Mouse (Mus musculus) ovary, postnatal 10 days (tissue): ENCODE measurements at regions not wholly inside any gene's neighbourhood (a gene's known extent, or its start where the extent isn't known, plus 50 kb on each side); places are given as distances from the start of the nearest gene placed in this dataset.

ENCODE experiments used
- DNase-seq: peaks from one replicate; pipeline ENCODE4 v3.0.0; 2022; ENCODE audit warnings: low spot score

DNA sequence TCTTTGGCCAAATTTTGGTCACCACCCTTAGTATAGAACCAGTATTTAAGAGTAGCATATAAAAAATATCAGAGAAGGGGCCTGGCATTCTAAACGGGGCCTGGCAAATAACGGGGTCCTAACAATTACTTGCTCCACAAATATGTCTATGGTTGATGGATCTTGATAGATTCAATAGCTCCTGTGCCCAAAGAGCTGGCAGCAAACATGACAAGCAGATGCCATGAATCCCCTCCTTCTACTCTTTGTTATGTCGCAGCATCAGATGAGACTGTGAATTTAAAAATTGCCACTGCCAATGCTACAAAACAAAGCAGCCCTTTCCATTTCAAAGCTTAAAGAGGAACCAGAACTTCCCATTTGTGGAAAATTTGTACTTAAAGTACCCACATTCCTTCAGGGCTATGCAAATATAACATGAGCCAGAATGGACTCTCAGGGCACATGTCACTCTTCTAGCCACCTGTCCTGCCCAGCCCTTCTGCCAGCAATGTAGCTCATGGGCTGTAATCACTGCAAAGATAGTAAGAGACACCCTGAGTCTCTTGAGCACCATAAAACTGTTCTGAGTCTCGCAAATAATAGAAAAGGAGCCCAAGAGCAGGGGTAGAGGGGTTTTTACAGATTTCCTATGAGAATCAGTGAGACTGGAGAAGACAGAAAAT is 342.4 kb upstream of the Kirrel3 start:
- DNase-seq, result no peak

DNA sequence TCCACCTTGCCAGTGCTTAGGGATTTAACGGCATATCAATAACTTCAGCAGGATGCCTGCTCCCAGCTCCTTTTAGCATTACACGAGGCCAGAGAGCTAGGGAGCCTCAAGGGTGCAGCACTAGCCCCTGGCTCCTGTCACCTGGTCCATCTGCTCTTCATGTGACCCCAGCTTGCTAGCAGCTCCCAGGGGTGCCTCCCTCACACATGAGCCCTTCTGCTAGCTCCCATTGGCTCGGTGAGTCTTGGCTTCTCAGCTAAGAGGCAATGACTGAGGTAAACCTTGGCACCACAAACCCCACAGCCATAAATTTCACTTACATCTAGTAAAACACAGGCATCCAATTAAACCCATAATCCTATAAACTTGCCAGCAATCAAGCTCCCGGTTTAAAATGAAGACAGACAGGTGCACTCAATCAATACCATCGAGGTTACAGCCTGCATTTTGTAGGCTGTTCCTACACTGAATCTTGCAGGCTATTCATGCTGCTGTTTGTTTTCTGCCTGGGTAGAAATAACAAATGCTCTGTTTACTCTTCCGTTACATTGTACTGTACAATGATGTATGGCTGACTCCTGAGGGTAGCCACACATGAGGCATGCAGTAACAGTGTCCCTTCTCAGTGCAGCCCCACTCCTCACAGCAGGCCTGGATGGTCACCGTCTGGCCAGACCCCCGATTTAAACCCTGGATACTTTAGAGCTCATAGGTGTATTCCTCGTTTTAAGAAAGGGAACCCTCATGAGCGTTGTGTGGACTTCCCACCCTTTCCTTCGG is 330.3 kb upstream of the Kirrel3 start:
- DNase-seq, result no peak

DNA sequence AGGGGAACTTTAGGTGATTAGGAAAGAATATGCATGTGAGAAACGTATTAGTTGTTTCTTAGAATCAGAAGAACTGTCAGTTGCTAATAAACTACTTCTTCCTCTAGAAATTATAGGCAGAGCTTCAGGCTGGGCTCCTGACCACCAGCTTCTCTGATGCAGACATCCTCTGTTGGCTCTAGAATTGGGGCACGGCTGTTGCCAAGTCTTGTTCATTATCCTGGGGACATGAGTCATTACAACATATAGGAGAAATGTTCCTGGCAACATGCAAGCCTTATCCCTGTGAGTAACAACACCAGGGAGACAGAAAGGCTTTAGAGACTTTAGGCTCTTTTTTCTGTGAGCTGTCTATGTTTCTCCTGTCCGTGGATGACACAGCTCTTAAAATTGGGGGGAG is 329.1 kb upstream of the Kirrel3 start:
- DNase-seq, result no peak

DNA sequence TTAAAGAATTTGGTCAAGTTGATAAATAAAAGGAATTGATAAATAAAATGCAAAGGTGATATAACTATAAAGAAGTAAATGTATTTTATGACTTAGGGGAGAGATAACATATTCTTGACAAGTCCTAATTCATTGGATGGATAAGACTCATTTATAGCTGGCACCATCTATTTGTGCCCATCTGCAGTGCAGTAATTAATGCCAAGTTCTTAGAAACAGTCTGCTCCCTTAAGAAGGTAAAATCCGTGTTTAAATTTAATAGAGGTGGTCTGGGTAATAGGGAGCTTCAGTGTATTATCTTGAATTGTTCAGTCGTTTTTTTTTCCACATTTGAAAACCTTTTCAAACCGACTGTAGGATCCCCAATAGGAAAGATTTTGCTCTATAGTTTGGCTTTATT is 324.6 kb upstream of the Kirrel3 start:
- no peak for DNase-seq

DNA sequence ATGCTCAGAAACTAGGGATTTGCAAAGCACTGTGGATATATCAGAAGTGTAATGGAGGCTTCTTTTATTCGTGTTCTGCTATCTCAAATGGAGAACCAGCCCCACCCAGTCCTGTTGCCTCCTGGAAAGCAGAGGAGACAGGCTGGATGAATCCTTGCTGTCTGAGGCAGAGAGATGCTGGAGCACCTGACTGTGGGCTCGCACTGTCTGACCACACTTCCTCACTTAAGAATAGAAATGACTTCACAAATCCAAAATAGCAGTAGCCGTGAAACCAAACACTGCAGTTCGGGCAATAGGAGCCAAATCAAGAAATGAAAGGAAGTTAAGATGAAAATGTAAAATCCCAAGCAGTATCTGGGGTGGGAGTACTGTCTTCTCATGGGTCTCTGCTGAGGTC is 299.4 kb upstream of the Kirrel3 start:
- DNase-seq, result no peak

DNA sequence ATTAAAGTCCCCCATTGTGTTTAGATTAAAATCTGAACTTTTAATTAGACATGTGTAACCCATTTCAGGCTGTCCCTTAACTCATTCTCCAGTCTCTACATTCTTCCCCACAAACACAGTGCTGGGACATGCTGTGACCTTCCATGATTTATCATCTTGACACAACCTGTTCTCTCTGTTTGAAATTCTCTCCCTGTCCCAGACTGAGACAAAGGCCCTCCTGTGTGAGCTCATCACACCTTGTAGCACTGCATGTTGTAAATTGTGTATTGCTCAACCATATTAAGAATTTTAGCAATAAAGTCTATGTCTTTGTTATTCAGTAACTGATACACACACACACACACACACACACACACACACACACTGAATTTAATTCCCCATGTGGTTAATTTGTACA is 293.2 kb upstream of the Kirrel3 start:
- DNase-seq, result no peak

DNA sequence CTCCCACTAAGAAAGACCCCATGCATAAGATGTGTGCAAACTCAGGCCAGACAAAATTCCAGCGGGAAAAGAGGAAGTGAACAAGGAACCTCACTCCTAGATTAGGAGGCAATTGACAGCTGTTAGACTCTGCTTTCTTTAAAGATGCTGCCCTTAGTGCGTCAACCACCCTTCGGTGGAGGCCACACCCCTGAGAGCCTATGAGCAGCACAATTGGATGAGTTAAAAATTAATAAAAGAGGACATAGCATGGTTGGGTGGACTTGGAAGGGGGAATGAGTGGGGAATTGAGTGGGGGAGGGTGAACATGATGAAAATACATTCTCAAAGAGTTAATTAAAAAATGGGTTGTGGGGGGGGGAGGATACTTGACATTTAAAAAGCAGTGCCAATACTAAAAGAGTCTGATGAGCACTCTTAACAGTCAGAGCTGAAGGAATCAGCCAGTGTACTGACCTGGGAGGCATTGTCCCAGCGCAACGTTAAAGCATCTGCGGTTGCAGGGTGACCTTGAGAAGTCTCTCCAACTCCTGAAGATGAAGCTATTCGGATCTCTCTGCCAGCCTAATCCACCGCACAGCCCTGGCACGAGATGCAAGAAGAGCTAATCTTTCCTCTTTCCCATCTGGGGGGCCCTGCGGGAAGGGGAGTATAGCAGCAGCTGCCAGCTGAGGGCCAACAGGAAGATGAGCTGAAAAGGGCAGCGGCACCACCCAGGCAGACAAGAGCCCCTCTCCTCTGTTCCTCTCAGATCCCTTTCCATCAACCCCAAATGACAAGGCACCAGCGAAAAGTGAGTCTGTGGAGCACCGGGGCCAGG is 283.4 kb upstream of the Kirrel3 start:
- DNase-seq, result no peak

DNA sequence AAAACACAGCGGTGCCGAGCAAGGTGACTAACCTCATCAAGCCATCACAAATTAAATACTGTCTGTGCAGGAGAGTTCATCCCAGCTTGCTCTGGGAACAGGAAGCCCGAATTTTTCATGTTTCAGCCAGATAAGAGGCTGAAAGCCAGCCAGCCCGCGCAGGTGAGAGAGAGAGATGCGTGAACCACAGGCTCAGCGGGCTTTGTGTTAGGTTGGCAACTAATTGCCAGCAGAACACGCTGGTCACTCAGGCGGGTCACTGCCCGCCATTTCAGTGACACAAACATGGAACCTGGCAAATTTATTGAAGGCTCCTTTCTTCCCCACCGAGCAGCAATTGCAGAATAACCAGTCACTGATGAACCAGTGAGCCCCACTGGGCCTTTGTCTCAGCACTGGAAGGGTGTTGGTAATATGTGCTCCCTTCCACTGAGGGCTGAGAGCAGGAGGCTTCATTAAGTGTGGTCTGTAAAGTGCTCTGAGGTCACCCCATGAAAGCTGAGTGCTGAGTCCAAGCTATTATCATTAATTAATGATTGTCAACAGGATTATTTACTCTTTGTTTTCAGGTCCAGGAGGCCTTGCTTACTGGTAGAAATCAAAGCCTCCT is 282.6 kb upstream of the Kirrel3 start:
- DNase-seq, result no peak

DNA sequence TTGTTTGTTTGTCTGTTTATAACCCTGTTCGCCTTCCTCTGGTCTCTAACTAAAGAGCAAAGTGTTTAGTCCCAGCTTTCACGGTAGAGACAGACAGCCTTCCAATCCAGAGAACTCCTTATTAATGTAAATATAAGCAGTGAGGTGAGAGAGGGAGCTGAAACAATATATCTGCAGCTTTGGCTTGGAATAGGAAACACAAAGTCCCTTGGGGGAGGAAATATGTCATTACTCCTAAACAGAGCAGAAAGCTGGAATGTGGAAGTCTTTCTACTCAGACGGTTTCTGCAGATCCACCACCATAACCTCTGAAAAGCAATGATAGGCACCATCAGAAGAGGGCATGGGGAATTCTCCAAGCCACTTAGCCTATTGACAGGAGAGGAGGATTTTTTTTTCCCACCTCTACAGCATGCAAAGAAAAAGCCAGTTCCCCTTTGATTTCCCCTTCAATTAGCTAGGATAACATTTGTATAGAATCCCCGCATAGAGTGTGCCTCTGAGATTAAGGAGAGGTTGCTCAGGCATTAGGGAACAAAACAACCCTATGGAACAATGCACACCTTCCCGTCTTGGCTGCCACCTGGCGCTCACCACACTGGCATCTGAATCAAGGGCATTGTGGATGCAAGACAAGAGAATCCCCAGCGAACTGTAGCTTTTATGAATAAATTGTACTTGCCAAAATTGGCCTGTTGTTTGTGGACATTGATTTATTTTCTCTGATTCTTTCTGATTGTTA is 281.9 kb upstream of the Kirrel3 start:
- DNase-seq, result no peak

DNA sequence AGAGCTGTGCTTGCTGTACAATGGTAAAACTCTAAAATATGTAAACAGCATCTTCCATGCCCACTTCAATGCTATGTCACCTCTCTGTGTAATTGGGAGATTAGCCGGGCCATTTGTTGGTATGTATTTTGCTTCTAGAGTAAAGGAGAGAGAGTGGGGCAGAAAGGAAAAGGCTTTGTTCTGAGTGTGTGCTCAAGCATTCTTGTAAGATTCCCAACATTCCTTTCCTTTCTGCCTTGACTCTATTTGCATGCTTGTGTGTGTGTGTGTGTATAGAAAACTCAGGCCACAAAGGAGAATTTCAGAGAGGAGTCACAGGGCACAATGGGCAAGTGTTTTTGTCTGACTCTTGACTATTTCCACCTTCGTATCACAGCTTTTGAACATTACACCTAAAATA is 281.2 kb upstream of the Kirrel3 start:
- no peak for DNase-seq

DNA sequence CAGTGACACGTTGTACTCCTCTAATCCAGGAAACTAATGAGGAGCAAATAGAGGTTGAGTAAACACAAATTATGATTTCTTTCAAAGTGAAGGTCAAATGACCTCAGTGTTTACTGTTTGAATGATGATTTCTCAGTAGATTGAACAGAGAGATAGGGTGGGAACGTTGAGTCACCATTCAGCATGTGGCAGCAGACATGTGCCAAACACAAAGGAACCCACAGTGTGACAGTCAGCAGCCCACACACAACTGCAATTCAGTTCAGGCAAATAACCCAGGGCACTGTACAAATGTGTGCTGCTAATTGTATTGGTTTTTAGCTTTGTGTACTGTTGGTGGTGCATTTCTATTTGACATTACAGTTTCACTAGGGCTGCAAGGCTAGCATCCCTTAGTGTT is 254.1 kb upstream of the Kirrel3 start:
- no peak for DNase-seq

DNA sequence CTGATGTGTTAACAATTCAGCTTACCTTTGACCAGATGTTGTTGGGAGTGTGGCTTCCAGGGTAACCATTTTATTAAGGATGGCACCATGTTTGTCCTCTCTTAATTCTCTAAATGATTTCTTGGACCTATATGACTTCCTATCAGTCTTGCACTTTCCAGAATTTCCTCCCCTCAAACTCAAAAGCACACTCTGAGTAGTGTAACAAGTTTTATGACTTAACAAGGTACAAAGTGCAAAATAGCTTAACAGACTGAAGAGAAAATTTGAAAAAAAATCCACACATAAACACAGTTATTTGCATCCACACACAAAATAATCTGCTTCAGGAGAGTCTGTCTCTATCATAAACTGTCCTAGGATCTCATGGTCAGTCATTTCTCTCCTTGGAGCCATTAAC is 251.0 kb upstream of the Kirrel3 start:
- DNase-seq, result no peak

DNA sequence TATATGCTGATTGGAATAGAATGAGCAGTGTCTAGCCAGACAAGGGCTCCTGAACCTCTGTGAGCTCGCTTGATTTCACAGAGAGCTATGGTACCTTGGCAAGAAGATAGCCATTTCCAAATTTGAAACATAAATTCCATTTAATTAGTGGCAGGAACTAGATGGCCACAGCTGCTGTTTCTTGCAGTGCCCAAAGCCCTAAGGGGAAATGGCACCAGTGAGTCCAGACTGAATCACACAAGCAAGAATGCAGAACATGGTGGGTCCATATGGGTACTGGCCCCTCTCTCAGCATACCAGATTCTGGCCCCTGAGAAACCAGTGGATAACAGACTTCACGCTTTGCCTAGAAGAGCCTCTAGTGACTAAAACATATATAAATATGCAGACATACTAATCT is 246.2 kb upstream of the Kirrel3 start:
- no peak for DNase-seq

DNA sequence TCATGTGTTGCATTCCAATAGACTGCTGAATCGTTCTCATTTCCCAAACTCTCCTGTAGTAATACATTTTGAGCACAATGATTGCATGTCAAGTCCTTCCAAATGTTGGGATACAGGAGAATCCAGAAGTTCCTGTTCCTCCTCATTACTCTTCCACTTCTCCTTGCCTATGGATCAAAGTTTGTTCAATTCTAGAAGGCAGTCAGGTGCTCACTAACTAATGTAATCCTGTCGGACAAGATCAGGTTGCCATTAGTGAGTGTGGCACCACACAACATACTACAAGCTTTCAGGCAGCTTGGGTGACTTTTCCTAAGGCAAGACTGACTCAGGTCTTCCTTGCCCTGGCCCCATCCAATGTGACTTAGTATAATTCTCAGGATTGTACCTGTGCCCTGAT is 242.0 kb upstream of the Kirrel3 start:
- DNase-seq, result no peak

DNA sequence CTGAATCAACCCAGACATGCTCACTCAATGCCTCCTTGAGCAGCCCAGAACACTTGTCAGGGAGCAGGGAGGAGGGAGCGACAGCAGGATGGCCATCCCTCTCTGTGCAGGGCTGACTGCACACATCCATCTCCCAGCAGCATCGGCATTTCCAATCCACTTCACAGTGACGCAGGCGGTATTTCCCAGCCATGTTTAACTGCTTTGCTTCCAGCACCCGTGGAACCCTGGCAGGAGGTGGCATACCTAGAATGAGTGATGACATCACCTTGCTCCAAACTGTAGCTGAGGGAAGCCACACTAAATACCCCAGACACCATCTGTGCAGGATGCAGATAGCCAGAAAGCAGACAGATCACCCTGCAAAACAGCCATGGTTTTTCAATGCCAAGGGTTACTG is 241.1 kb upstream of the Kirrel3 start:
- DNase-seq, result no peak

DNA sequence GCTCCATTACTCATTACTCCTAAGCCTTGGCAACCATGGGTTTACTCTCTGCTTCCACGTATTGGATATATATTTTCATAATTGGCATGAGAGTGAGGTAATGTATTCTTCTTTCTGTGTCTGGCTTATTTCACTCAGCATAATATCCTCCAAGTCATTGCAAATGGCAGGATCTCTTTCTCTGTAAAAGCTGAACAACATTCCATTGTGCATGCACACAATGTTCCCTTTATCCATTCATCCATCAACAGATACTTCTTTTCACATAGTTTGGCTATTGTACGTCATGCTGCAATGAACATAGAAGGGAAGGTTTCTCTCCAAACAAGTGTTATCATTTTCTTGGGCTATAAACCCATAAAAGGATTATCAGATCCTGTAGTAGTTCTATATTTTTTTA is 232.9 kb upstream of the Kirrel3 start:
- DNase-seq, result no peak

DNA sequence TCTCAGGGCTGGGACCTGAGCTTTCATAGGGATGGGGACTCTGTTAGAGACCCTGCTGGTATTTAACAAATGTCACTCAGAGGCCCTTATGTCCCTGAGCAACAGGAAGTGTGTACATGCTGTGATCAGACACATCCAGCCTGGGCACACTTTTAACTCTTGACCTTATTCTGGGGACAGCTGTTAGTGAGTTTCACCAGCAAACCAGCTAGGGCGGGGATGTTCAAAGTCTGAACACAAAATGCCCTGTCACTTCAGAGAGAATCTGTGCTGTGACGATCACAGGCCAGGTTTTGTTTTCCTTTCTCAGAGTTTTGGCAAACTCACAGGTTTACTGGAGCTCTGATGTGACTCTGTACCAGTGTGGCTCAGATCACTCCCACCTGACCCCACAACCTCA is 227.2 kb upstream of the Kirrel3 start:
- no peak for DNase-seq

DNA sequence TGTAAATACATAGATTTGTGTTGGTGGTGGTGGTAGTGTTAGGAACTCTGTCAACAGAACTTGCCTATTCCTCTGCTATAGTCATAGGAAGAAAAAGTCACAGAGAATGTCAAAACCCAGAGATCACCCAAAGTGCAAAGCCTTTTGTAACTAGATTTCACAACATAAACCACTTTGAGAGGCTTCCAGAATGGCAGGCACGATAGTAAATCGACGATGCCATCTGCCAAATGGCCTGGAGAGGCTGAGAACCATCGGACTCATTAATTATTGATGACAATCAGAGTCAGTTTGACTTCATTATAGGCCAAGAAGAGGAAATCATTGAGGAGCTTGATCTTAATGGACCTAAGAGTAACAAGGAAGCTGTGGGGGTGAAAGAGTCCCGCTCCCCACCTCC is 207.6 kb upstream of the Kirrel3 start:
- DNase-seq, result no peak

DNA sequence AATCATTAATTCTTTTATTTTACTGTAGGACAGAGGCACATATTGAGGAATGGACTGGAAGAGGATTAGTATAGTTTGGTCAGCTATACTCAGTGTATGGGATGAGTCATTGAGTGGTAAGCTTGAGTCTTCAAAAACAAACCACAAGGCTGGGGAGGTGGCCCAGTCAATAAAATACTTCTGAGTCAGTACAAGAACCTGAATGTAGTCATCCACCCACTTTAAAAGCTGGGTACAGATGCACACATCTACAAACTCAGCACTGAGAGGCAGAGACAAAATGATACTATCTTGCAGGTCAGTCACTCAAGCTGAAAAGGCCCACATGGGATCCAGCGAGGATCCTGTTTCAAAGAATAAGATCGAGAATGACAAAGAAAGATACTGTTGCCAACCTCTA is 206.3 kb upstream of the Kirrel3 start:
- no peak for DNase-seq

DNA sequence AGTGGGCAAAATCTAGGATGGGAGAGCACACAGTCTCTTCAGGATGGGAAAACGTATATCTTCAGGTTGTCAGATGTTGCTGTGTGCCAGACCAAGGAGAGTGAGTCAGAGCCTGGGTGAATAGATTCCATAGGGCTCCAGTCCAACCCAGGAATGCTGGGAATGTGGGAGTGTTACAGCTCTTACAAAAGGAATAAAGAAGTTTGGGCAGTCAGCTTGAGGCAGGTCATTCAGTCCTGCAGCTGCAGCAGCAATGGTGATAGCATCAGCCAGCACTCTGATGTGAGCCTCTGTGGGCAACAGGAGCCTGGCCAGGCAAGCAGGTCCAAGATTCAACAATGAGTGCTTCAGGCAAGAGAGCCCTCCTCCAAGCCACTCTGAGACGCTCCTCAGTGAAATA is 205.8 kb upstream of the Kirrel3 start:
- DNase-seq, result peak; percentile 1

DNA sequence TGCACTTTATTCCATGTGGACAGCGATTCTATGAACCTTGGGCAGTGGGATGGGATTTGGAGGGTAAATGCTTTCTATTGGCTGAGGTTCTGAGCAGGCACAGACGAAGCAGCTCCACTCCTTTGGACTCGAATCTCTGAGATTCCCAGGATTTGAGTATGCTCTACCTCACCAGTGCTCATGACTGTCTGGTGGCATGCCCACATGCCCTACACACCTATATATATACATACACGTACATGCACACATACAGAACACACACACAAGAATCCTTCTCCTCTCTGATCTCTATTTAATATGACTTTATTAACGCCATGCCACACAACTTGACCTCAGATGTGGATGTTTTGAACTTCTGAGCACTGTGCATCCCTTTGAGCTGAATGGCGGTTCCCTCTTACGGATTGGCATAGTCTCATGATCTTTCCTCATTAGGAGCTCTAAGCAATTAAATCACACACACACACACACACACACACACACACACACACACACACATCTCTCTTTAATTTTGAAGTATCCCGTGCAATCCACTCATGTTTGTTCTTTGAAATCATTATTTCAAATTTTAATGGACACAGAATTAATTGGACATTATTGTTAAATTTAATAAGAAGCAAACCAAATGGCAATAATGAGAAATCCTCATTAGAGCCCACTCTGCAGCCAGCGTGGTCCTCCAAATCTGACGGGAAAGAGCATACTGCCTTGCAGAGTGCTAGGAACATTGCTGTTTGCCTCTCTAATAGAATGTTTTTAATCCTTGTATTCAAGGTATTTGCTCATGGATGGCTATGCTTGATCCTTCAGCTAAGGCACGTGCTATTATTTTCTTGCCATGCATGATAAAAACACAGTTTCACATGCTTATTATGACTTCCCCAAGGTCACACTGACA is 205.1 kb upstream of the Kirrel3 start:
- DNase-seq, result no peak
